Comparison of ENCODE assay signal across 9 mouse cellular contexts in the genomic region with DNA sequence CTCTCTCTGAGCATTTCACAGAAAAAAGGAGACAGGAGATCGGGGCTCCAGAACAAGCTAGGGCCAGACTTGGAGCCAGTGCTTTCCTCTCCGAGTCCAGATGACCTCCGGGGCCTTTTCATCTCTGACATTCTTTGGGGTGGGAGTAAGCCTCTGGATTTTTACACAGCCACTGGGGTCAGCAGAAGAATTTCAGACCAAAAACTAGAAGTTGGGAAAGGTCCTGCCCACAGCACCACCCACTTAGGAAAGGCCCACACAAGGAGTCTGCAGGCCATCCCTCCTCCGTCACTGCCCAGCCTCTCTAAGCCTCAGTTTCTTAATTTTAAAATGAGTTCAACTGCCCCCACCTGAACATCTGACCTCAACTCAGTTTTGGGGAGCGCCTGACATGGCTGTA. TPM values are rescaled to one million over a fixed set of nuclear protein-coding genes. Genes with fewer than 3 reads are reported as not detected.
DNase-seq lines count a peak whose midpoint lies in the region; ATAC-seq and TF ChIP-seq lines count a peak whose summit lies in the region.
"Had no signal": no experiment of that assay in that cellular context is flagged by ENCODE, and none has a peak within 500 bp of the region (broad histone marks: within the 10 kb centered on the region; RNA-seq: fewer than 3 reads in every experiment).

No protein-coding gene starts in this region.

- H3K27ac ChIP-seq in heart, embryonic 12.5 days (ENCODE audit: poor library complexity, severe bottlenecking) = peak overlapping the region; percentile 97
- H3K27ac ChIP-seq in heart, adult 2 months = no peak overlapping the region
- H3K27ac ChIP-seq in embryonic facial prominence, embryonic 11.5 days (replicated peaks; ENCODE audit: low read depth, low read length) = no peak overlapping the region; the same call in 1 of the 2 replicates
- H3K27ac ChIP-seq in hindbrain, embryonic 14.5 days = no peak overlapping the region
- H3K27ac ChIP-seq in liver, embryonic 15.5 days (replicated peaks) = 0 out of 2 replicates have a peak overlapping the region, but pooled peaks have one; percentile 94

- H3K4me3 ChIP-seq in heart, embryonic 12.5 days = peak overlapping the region; percentile 100
- no peak overlapping the region for H3K4me3 ChIP-seq in heart, adult 2 months
- H3K4me3 ChIP-seq in embryonic facial prominence, embryonic 11.5 days (ENCODE audit: low read depth, low read length) = peak overlapping the region; percentile 88; the same call in 1 of the 2 replicates
- H3K4me3 ChIP-seq in hindbrain, embryonic 14.5 days (replicated peaks; ENCODE audit: low read length) = peak overlapping the region; percentile 64
- no peak overlapping the region for H3K4me3 ChIP-seq in liver, embryonic 15.5 days (replicated peaks)

- no peak for ATAC-seq in heart, embryonic 12.5 days (ENCODE audit: insufficient number of reproducible peaks, low FRiP score)
- ATAC-seq in embryonic facial prominence, embryonic 11.5 days (replicated peaks; ENCODE audit: insufficient number of reproducible peaks, low FRiP score, low TSS enrichment, low read depth) = no peak
- ATAC-seq in hindbrain, embryonic 14.5 days (ENCODE audit: low FRiP score) = no peak
- ATAC-seq in liver, embryonic 15.5 days (ENCODE audit: insufficient read depth) = no peak

- no peak for TF ChIP-seq EP300 in heart, adult 2 months (IDR thresholded peaks at IDR 0.05; ENCODE audit: insufficient read depth, low read depth, low read length)

- 44% methylated on average over 5 of the region's 5 CpGs for whole genome bisulfite sequencing in heart, embryonic 12.5 days
- WGBS in heart, adult 2 months = 68% methylated on average over 5 of the region's 5 CpGs
- 44% methylated on average over 5 of the region's 5 CpGs for WGBS in embryonic facial prominence, embryonic 11.5 days
- WGBS in hindbrain, embryonic 14.5 days = 50% methylated on average over 5 of the region's 5 CpGs
- WGBS in liver, embryonic 15.5 days (ENCODE audit: insufficient replicate concordance) = 73% methylated on average over 5 of the region's 5 CpGs

- no peaks in the 10 kb centered on the region for H3K27me3 ChIP-seq in heart, embryonic 12.5 days (replicated peaks)
- H3K27me3 ChIP-seq in heart, adult 2 months (ENCODE audit: control insufficient read depth, insufficient read depth, low read length) = no peaks in the 10 kb centered on the region
- H3K27me3 ChIP-seq in embryonic facial prominence, embryonic 11.5 days (ENCODE audit: control insufficient read depth, insufficient read depth, low read length) = no peaks in the 10 kb centered on the region
- no peaks in the 10 kb centered on the region for H3K27me3 ChIP-seq in hindbrain, embryonic 14.5 days (ENCODE audit: control insufficient read depth, insufficient read depth, low read length)
- no peaks in the 10 kb centered on the region for H3K27me3 ChIP-seq in liver, embryonic 15.5 days

- no peaks in the 10 kb centered on the region for H3K9me3 ChIP-seq in heart, embryonic 12.5 days (replicated peaks)
- H3K9me3 ChIP-seq in embryonic facial prominence, embryonic 11.5 days (replicated peaks; ENCODE audit: control insufficient read depth, low read length) = no peaks in the 10 kb centered on the region
- no peaks in the 10 kb centered on the region for H3K9me3 ChIP-seq in hindbrain, embryonic 14.5 days (ENCODE audit: control insufficient read depth, low read length)
- no peaks in the 10 kb centered on the region for H3K9me3 ChIP-seq in liver, embryonic 15.5 days (replicated peaks)

- H3K36me3 ChIP-seq in heart, embryonic 12.5 days = no peaks in the 10 kb centered on the region
- H3K36me3 ChIP-seq in heart, adult 2 months (ENCODE audit: control insufficient read depth, insufficient read depth, low read length) = no peaks in the 10 kb centered on the region
- H3K36me3 ChIP-seq in embryonic facial prominence, embryonic 11.5 days (replicated peaks; ENCODE audit: control insufficient read depth, insufficient read depth, low read depth, low read length) = no peaks in the 10 kb centered on the region
- H3K36me3 ChIP-seq in hindbrain, embryonic 14.5 days (replicated peaks; ENCODE audit: control insufficient read depth, insufficient read depth) = no peaks in the 10 kb centered on the region
- H3K36me3 ChIP-seq in liver, embryonic 15.5 days (replicated peaks) = no peaks in the 10 kb centered on the region

- peaks cover 12% of the 10 kb centered on the region for H3K79me2 ChIP-seq in heart, adult 2 months (replicated peaks; ENCODE audit: control insufficient read depth, insufficient read depth, low read length)

- no peak for TF ChIP-seq CTCF in heart, adult 2 months (IDR thresholded peaks at IDR 0.05)

- no peak for TF ChIP-seq POLR2A in heart, adult 2 months (IDR thresholded peaks at IDR 0.05; ENCODE audit: insufficient read depth, low read depth, low read length)

- peaks cover 54% of the 10 kb centered on the region for H3K4me1 ChIP-seq in heart, embryonic 12.5 days (replicated peaks)
- H3K4me1 ChIP-seq in heart, adult 2 months (ENCODE audit: control insufficient read depth, insufficient read depth, low read length) = peaks cover 12% of the 10 kb centered on the region
- H3K4me1 ChIP-seq in embryonic facial prominence, embryonic 11.5 days (ENCODE audit: control insufficient read depth, insufficient read depth, low read length) = peaks cover 12% of the 10 kb centered on the region
- H3K4me1 ChIP-seq in hindbrain, embryonic 14.5 days (replicated peaks; ENCODE audit: control insufficient read depth, insufficient read depth, low read length) = peaks cover 35% of the 10 kb centered on the region
- H3K4me1 ChIP-seq in liver, embryonic 15.5 days (replicated peaks) = peaks cover 64% of the 10 kb centered on the region

- H3K4me2 ChIP-seq in heart, embryonic 12.5 days = peak overlapping the region; percentile 91
- H3K4me2 ChIP-seq in embryonic facial prominence, embryonic 11.5 days (ENCODE audit: low read depth, low read length) = peak overlapping the region; percentile 95
- H3K4me2 ChIP-seq in hindbrain, embryonic 14.5 days (replicated peaks) = peak overlapping the region; percentile 99
- H3K4me2 ChIP-seq in liver, embryonic 15.5 days = peak overlapping the region; percentile 99; the same call in 1 of the 2 replicates

- no peak for DNase-seq in heart, adult 2 months
- no peak for DNase-seq in embryonic facial prominence, embryonic 11.5 days (ENCODE audit: low spot score)
- no peak for DNase-seq in hindbrain, embryonic 14.5 days (ENCODE audit: low spot score)
- DNase-seq in ovary, postnatal 14 days (ENCODE audit: low spot score) = no peak
- no peak for DNase-seq in thymus, adult 18-20 months
- no peak for DNase-seq in retina, embryonic 14.5 days (ENCODE audit: low spot score)
- DNase-seq: thymus, postnatal 4 days had no signal

- peak overlapping the region; percentile 99 for H3K9ac ChIP-seq in heart, embryonic 12.5 days
- no peak overlapping the region for H3K9ac ChIP-seq in heart, adult 2 months (ENCODE audit: low read depth, low read length)
- peak overlapping the region; percentile 100 for H3K9ac ChIP-seq in embryonic facial prominence, embryonic 11.5 days (replicated peaks; ENCODE audit: low read length)
- H3K9ac ChIP-seq in hindbrain, embryonic 14.5 days = peak overlapping the region; percentile 96
- H3K9ac ChIP-seq in liver, embryonic 15.5 days = no peak overlapping the region

- intact Hi-C loops in heart, adult 2 months (cut with DNase I) = no loop called here

RNA-seq across cellular contexts. Expression of a gene that starts 2.3 kb away (rescaled TPM):
- 21.3 and 21.8 TPM in 2 replicates for polyA plus RNA-seq in heart, embryonic 12.5 days (2016; fragmentation: Nextera tagmentation; extraction: Ambion mirVana)
- total RNA-seq in heart, adult 2 months (2021) = 10 to 100 TPM; 11.9 to 12.8 TPM
- 13.2 and 18.8 TPM in 2 replicates for polyA plus RNA-seq in heart, adult 2 months (2012; rRNA removed)
- polyA plus RNA-seq in embryonic facial prominence, embryonic 11.5 days (2014; fragmentation: Nextera tagmentation; extraction: Ambion mirVana) = 31.1 and 34.3 TPM in 2 replicates
- 29.0 and 33.6 TPM in 2 replicates for polyA plus RNA-seq in hindbrain, embryonic 14.5 days (2014; fragmentation: Nextera tagmentation; extraction: Ambion mirVana)
- 6.5 and 6.8 TPM in 2 replicates for polyA plus RNA-seq in liver, embryonic 15.5 days (2015; fragmentation: Nextera tagmentation; extraction: Ambion mirVana)

RNA-seq across cellular contexts. Expression of a gene that starts 48.4 kb away (rescaled TPM):
- 0.09 TPM in 2 replicates for polyA plus RNA-seq in heart, embryonic 12.5 days (2016; fragmentation: Nextera tagmentation; extraction: Ambion mirVana)
- total RNA-seq in heart, adult 2 months (2021) = under 1 TPM; 0.08 to 0.16 TPM
- polyA plus RNA-seq in heart, adult 2 months (2012; rRNA removed) = 0.15 and 0.37 TPM in 2 replicates
- 0.11 and 0.18 TPM in 2 replicates for polyA plus RNA-seq in embryonic facial prominence, embryonic 11.5 days (2014; fragmentation: Nextera tagmentation; extraction: Ambion mirVana)
- 0.21 and 0.41 TPM in 2 replicates for polyA plus RNA-seq in hindbrain, embryonic 14.5 days (2014; fragmentation: Nextera tagmentation; extraction: Ambion mirVana)
- not detected in 2 replicates for polyA plus RNA-seq in liver, embryonic 15.5 days (2015; fragmentation: Nextera tagmentation; extraction: Ambion mirVana)

Comparison
In these comparisons a context has a peak if more than half of its experiments do, and no peak if none do; other contexts are left out.
1. H3K27ac ChIP-seq: peak in heart, embryonic 12.5 days (single experiment) and liver, embryonic 15.5 days (single experiment); none in heart, adult 2 months (single experiment), embryonic facial prominence, embryonic 11.5 days (single experiment) and hindbrain, embryonic 14.5 days (single experiment).
2. H3K4me3 ChIP-seq: peak in heart, embryonic 12.5 days (single experiment), embryonic facial prominence, embryonic 11.5 days (single experiment) and hindbrain, embryonic 14.5 days (single experiment); none in heart, adult 2 months (single experiment) and liver, embryonic 15.5 days (single experiment).
3. H3K9ac ChIP-seq: peak in heart, embryonic 12.5 days (single experiment), embryonic facial prominence, embryonic 11.5 days (single experiment) and hindbrain, embryonic 14.5 days (single experiment); none in heart, adult 2 months (single experiment) and liver, embryonic 15.5 days (single experiment).
4. Peak in every context shown above with its lines, with median percentiles within 50 percentile points of each other: H3K4me2 ChIP-seq.